Mouse (Mus musculus): ENCODE measurements around the gene Vasp.

DNA sequence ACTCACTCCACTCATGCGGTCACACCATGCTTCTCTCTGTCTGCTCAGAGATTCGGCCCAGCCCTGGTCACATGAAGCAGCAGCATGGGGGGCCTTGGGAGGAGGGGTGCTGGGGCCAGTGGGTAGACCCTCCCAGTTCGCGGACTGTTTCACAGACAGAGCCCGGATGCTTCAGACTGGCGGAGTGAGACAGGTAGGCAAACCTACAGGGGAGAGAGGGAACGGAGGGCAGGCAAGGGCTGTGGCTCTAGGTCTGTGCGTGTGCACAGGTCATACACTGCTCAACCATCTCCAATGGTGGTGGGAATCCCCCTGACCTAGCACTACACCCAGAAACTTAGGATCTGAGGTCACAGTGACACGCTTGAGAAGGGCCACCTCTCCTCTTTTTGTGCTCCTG is 47.8 kb upstream of the Vasp start:
- no peak for TF ChIP-seq CTCF (IDR thresholded peaks at IDR 0.05 in 2 of 3, conservative IDR thresholded peaks at IDR 0.05 in 1 of 3; ENCODE audit: control insufficient read depth in 1 of 3, insufficient read depth in 1 of 3, low read depth in 2 of 3, low read length in 3 of 3, poor library complexity in 1 of 3, severe bottlenecking in 1 of 3)
- TF ChIP-seq MAX (IDR thresholded peaks at IDR 0.05; ENCODE audit: low read length) = no peak
- TF ChIP-seq MAFK (IDR thresholded peaks at IDR 0.05; ENCODE audit: borderline replicate concordance, low read depth, low read length) = no peak
- TF ChIP-seq EP300 (IDR thresholded peaks at IDR 0.05; ENCODE audit: low read depth in 1 of 2, low read length in 2 of 2) = no peak
- no peak for TF ChIP-seq GABPA (IDR thresholded peaks at IDR 0.05; ENCODE audit: low read depth, low read length)
- no peak for TF ChIP-seq POLR2A (IDR thresholded peaks at IDR 0.05; ENCODE audit: control insufficient read depth in 1 of 2, insufficient read depth in 1 of 2, low read depth in 1 of 2, low read length in 2 of 2, poor library complexity in 1 of 2)
- TF ChIP-seq POLR2AphosphoS5 (IDR thresholded peaks at IDR 0.05; ENCODE audit: borderline replicate concordance, low read depth, low read length) = no peak
- TF ChIP-seq CHD2 (IDR thresholded peaks at IDR 0.05; ENCODE audit: low read length) = no peak
- no peak for TF ChIP-seq JUND (IDR thresholded peaks at IDR 0.05; ENCODE audit: low read depth, low read length)
- TF ChIP-seq TCF12 (IDR thresholded peaks at IDR 0.05; ENCODE audit: low read depth, low read length) = no peak
